10 mouse cellular contexts compared by ENCODE assay signal in the genomic region with DNA sequence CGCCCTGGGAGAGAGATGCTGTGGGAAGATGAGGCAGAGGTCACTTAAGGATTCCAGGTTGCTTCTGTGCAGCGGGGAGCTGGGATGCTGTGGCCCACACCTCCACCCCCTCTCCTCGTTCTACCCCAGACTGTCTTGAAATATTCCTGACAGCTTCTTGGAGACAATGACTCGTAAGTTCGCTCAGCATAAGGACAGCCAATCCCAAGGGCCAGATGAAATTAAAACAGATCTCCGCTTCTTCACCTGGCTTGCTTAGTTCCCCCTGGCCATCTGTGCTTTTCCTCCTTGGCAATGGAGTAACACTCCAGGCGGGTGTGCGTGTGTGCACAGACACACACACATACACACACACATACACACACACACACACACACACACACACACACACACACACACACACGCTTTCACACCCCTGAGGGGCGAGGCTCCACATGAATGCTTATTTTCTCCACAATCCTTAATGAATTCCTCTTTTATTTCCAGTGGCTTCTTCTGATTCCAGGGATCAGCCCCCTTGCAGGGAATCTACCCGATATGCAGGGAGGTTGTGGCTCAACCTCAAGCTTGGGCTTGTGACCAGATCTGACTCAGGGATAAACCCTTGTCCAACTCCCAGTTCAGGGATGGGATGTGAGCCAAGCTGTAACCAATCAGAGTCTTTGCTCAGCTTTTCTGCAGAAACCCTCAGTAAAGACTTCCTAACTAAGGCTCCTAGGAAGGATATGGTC. TPM values are rescaled to one million over a fixed set of nuclear protein-coding genes. Genes with fewer than 3 reads are reported as not detected.
DNase-seq lines count a peak whose midpoint lies in the region; ATAC-seq and TF ChIP-seq lines count a peak whose summit lies in the region.
"Had no signal": no experiment of that assay in that cellular context is flagged by ENCODE, and none has a peak within 500 bp of the region (broad histone marks: within the 10 kb centered on the region; RNA-seq: fewer than 3 reads in every experiment).

No protein-coding gene starts in this region.

- WGBS in forebrain, embryonic 13.5 days, result 73% methylated on average over 11 of the region's 11 CpGs
- 89% methylated on average over 11 of the region's 11 CpGs for WGBS in forebrain, embryonic 10.5 days
- 78% methylated on average over 11 of the region's 11 CpGs for WGBS in liver, postnatal 0 days (ENCODE audit: insufficient replicate concordance)

- peak overlapping the region; percentile 59 for H3K27ac ChIP-seq in forebrain, embryonic 13.5 days
- no peak overlapping the region for H3K27ac ChIP-seq in forebrain, embryonic 10.5 days
- no peak overlapping the region for H3K27ac ChIP-seq in liver, postnatal 0 days (ENCODE audit: low read depth)
- H3K27ac ChIP-seq: liver, embryonic 14.5 days had no signal

- TF ChIP-seq CTCF in liver, postnatal 0 days (IDR thresholded peaks at IDR 0.05; ENCODE audit: low read depth), result no peak

- peaks cover 42% of the 10 kb centered on the region for H3K4me1 ChIP-seq in forebrain, embryonic 13.5 days
- H3K4me1 ChIP-seq in forebrain, embryonic 10.5 days, result peaks cover 26% of the 10 kb centered on the region
- peaks cover 3% of the 10 kb centered on the region; the same call in 1 of the 2 replicates for H3K4me1 ChIP-seq in liver, postnatal 0 days (ENCODE audit: insufficient read depth)

- no peaks in the 10 kb centered on the region for H3K9me3 ChIP-seq in forebrain, embryonic 13.5 days (replicated peaks)
- no peaks in the 10 kb centered on the region for H3K9me3 ChIP-seq in forebrain, embryonic 10.5 days
- no peaks in the 10 kb centered on the region for H3K9me3 ChIP-seq in liver, postnatal 0 days (ENCODE audit: low read length)

- no peaks in the 10 kb centered on the region for H3K27me3 ChIP-seq in forebrain, embryonic 13.5 days
- H3K27me3 ChIP-seq in forebrain, embryonic 10.5 days (ENCODE audit: poor library complexity, severe bottlenecking), result no peaks in the 10 kb centered on the region
- H3K27me3 ChIP-seq in liver, postnatal 0 days (ENCODE audit: insufficient read depth, low read length), result no peaks in the 10 kb centered on the region
- H3K27me3 ChIP-seq: CH12.LX had no signal

- H3K4me2 ChIP-seq in forebrain, embryonic 13.5 days, result no peak overlapping the region
- no peak overlapping the region for H3K4me2 ChIP-seq in liver, postnatal 0 days (ENCODE audit: low read depth, low read length)

- no peak for TF ChIP-seq EP300 in liver, postnatal 0 days (IDR thresholded peaks at IDR 0.05; ENCODE audit: low read depth)

- H3K9ac ChIP-seq in forebrain, embryonic 13.5 days, result no peak overlapping the region
- no peak overlapping the region for H3K9ac ChIP-seq in liver, postnatal 0 days (replicated peaks)
- H3K9ac ChIP-seq: liver, embryonic 14.5 days had no signal

- no peak for DNase-seq in forebrain, embryonic 10.5 days (ENCODE audit: extremely low spot score, low spot score)
- peak; percentile 96 for DNase-seq in 3T3-L1 (ENCODE audit: low read depth, low spot score)
- peak; percentile 85 to 86 for DNase-seq in cerebellum, postnatal 10 days
- DNase-seq in gastrocnemius, postnatal 25 days, result peak; percentile 59
- DNase-seq in kidney, adult 8-10 months, result no peak
- no peak for DNase-seq in layer of hippocampus, postnatal 14 days (ENCODE audit: low spot score in 2 of 2)
- DNase-seq in liver, postnatal 0 days, result no peak

- H3K36me3 ChIP-seq in forebrain, embryonic 13.5 days (ENCODE audit: poor library complexity, severe bottlenecking), result no peaks in the 10 kb centered on the region
- no peaks in the 10 kb centered on the region for H3K36me3 ChIP-seq in forebrain, embryonic 10.5 days (replicated peaks)
- H3K36me3 ChIP-seq in liver, postnatal 0 days (replicated peaks; ENCODE audit: insufficient read depth, low read length), result no peaks in the 10 kb centered on the region

- ATAC-seq in forebrain, embryonic 13.5 days, result peak; percentile 16; the same call in 1 of the 2 replicates
- no peak for ATAC-seq in liver, postnatal 0 days

- H3K4me3 ChIP-seq in forebrain, embryonic 13.5 days, result no peak overlapping the region
- H3K4me3 ChIP-seq in forebrain, embryonic 10.5 days, result no peak overlapping the region
- no peak overlapping the region for H3K4me3 ChIP-seq in liver, postnatal 0 days (ENCODE audit: low read depth, low read length)

RNA-seq across cellular contexts. Expression of a gene that starts 8.4 kb away (rescaled TPM):
- polyA plus RNA-seq in forebrain, embryonic 13.5 days (2015; fragmentation: Nextera tagmentation; extraction: Ambion mirVana), result 23.0 and 28.3 TPM in 2 replicates
- 31.7 and 32.8 TPM in 2 replicates for polyA plus RNA-seq in forebrain, embryonic 10.5 days (2016; fragmentation: Nextera tagmentation; extraction: Ambion mirVana)
- 10 to 100 TPM; 10.1 TPM for total RNA-seq in gastrocnemius, postnatal 25 days (2021)
- 10 to 100 TPM in 1 of 2 experiments, 1 to 10 TPM in 1; 8.9 to 10.8 TPM for total RNA-seq in layer of hippocampus, postnatal 14 days (2021)
- 1.4 and 1.5 TPM in 2 replicates for polyA plus RNA-seq in liver, postnatal 0 days (2015; fragmentation: Nextera tagmentation; extraction: Ambion mirVana)

RNA-seq across cellular contexts. Expression of a gene that starts 35.2 kb away (rescaled TPM):
- 79.8 and 98.9 TPM in 2 replicates for polyA plus RNA-seq in forebrain, embryonic 13.5 days (2015; fragmentation: Nextera tagmentation; extraction: Ambion mirVana)
- 48.0 and 50.7 TPM in 2 replicates for polyA plus RNA-seq in forebrain, embryonic 10.5 days (2016; fragmentation: Nextera tagmentation; extraction: Ambion mirVana)
- total RNA-seq in gastrocnemius, postnatal 25 days (2021), result 10 to 100 TPM; 92.9 to 99.0 TPM
- total RNA-seq in layer of hippocampus, postnatal 14 days (2021), result 100 to 1,000 TPM; 800 to 831 TPM
- polyA plus RNA-seq in liver, postnatal 0 days (2015; fragmentation: Nextera tagmentation; extraction: Ambion mirVana), result 66.3 and 73.8 TPM in 2 replicates

RNA-seq across cellular contexts. Expression of a gene that starts 58.4 kb away (rescaled TPM):
- polyA plus RNA-seq in forebrain, embryonic 13.5 days (2015; fragmentation: Nextera tagmentation; extraction: Ambion mirVana), result 2.8 and 3.5 TPM in 2 replicates
- polyA plus RNA-seq in forebrain, embryonic 10.5 days (2016; fragmentation: Nextera tagmentation; extraction: Ambion mirVana), result 0.66 TPM in 2 replicates
- 10 to 100 TPM; 11.1 to 12.3 TPM for total RNA-seq in gastrocnemius, postnatal 25 days (2021)
- total RNA-seq in layer of hippocampus, postnatal 14 days (2021), result 100 to 1,000 TPM; 187 to 197 TPM
- polyA plus RNA-seq in liver, postnatal 0 days (2015; fragmentation: Nextera tagmentation; extraction: Ambion mirVana), result not detected in 2 replicates

Comparison
In these comparisons a context has a peak if more than half of its experiments do, and no peak if none do; other contexts are left out.
1. DNase-seq: peak in 3T3-L1 (single experiment), cerebellum, postnatal 10 days (2 of 2) and gastrocnemius, postnatal 25 days (single experiment); none in forebrain, embryonic 10.5 days (single experiment), kidney, adult 8-10 months (0 of 2), layer of hippocampus, postnatal 14 days (0 of 2) and liver, postnatal 0 days (single experiment).